Mouse (Mus musculus) adrenal gland, adult 8-10 months (tissue): ENCODE measurements at regions not wholly inside any gene's neighbourhood (a gene's known extent, or its start where the extent isn't known, plus 50 kb on each side); places are given as distances from the start of the nearest gene placed in this dataset.
A peak's percentile ranks its signal among the peaks of the same experiment; 100 is the strongest.

Source experiments
- DNase-seq: peaks from one replicate; pipeline ENCODE4 v3.0.0; 2022

GRCm38 (mm10) chr3:149357903-149358569 lies 367.7 kb upstream of the Adgrl2 start:
- DNase-seq, result no peak

- DNase-seq, result no peak
Measured at GRCm38 (mm10) chr3:149357121-149357520, 366.8 kb upstream of the Adgrl2 start.

- no peak for DNase-seq
Measured at GRCm38 (mm10) chr3:149355362-149355761, 365.0 kb upstream of the Adgrl2 start.

- DNase-seq, result no peak
Measured at GRCm38 (mm10) chr3:149353958-149354357, 363.6 kb upstream of the Adgrl2 start.

- DNase-seq, result no peak
Measured at GRCm38 (mm10) chr3:149352546-149352945, 362.2 kb upstream of the Adgrl2 start.

- DNase-seq, result no peak
Measured at GRCm38 (mm10) chr3:149349731-149350130, 359.4 kb upstream of the Adgrl2 start.

GRCm38 (mm10) chr3:149349211-149349697 lies 358.9 kb upstream of the Adgrl2 start:
- DNase-seq, result peak; percentile 49

GRCm38 (mm10) chr3:149348459-149348971 lies 358.2 kb upstream of the Adgrl2 start:
- DNase-seq, result no peak

GRCm38 (mm10) chr3:149347241-149347992 lies 357.1 kb upstream of the Adgrl2 start:
- DNase-seq, result no peak

- DNase-seq, result no peak
Measured at GRCm38 (mm10) chr3:149342511-149342910, 352.2 kb upstream of the Adgrl2 start.

- no peak for DNase-seq
Measured at GRCm38 (mm10) chr3:149339374-149339753, 349.0 kb upstream of the Adgrl2 start.

GRCm38 (mm10) chr3:149338684-149339373 lies 348.5 kb upstream of the Adgrl2 start:
- DNase-seq, result no peak

- no peak for DNase-seq
Measured at GRCm38 (mm10) chr3:149335259-149335658, 344.9 kb upstream of the Adgrl2 start.

GRCm38 (mm10) chr3:149333607-149334006 lies 343.3 kb upstream of the Adgrl2 start:
- no peak for DNase-seq

- DNase-seq, result no peak
Measured at GRCm38 (mm10) chr3:149333131-149333530, 342.8 kb upstream of the Adgrl2 start.

GRCm38 (mm10) chr3:149332105-149332504 lies 341.8 kb upstream of the Adgrl2 start:
- no peak for DNase-seq

- no peak for DNase-seq
Measured at GRCm38 (mm10) chr3:149331251-149331960, 341.1 kb upstream of the Adgrl2 start.

- peak; percentile 30 for DNase-seq
Measured at GRCm38 (mm10) chr3:149330716-149331115, 340.4 kb upstream of the Adgrl2 start.

GRCm38 (mm10) chr3:149330041-149330440 lies 339.7 kb upstream of the Adgrl2 start:
- no peak for DNase-seq

GRCm38 (mm10) chr3:149329615-149330014 lies 339.3 kb upstream of the Adgrl2 start:
- no peak for DNase-seq

GRCm38 (mm10) chr3:149326664-149327063 lies 336.3 kb upstream of the Adgrl2 start:
- peak; percentile 47 for DNase-seq

- no peak for DNase-seq
Measured at GRCm38 (mm10) chr3:149324088-149324487, 333.7 kb upstream of the Adgrl2 start.
